Mouse (Mus musculus) adipocyte (in vitro differentiated cells): ENCODE measurements around the gene Cox6b1.

ENCODE experiments used
- DNase-seq: peaks from one replicate; pipeline ENCODE4 v3.0.0-alpha.2; 2016; ENCODE audit warnings: low spot score

The Cox6b1 gene

GRCm38 (mm10) chr7:30608476-30608875 is 17.5 kb downstream of the Cox6b1 start:
- no peak for DNase-seq

DNA sequence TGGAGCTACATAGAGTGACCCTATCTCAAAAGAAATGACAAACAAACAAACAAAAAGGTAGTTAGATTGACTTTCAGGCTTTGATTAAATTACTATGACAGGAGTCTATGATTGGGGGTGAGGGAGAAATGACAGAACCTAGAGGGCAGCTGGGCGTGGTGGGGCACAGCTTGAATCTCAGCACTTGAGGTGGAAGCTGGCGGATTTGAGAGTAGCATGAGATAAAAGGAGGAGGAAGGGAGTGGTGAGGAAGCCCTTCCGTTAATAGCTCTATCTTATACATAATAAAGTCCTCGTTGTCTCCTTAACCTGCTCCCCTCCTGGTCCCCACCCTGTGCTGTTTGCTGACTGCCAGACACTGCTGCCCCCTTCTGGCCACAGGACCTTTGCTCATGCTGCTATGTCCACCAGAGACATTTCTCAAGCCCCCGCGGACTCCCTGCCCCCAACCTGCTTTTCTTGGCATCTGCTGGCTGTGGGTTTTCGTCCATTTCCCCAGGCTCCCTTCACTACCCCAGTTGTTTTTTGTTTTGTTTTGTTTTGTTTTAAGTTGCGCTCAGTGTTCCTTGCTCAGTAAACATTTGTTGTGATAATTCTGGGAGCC is 18.1 kb downstream of the Cox6b1 start:
- no peak for DNase-seq

GRCm38 (mm10) chr7:30604944-30605343 is 21.0 kb downstream of the Cox6b1 start:
- no peak for DNase-seq

DNA sequence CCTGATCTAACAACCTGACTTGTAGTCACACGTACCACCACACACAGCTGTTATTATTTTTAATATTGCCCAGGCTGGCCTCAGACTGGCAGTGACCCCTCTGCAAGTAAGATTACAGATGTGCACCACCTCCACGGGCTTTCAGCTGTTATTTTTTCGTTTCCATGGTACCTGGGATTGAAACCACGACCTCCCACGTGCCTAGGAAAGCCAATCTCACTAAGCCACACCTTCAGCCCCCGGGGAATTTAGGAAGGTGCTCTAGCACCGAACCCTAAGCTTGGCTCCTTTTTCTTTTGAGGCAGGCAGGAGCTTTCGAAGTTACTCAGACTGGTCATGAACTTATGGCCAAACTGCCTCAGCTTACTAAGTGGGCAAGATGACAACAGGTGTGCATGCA is 21.5 kb downstream of the Cox6b1 start:
- no peak for DNase-seq

- no peak for DNase-seq
These were observed 23.4 kb downstream of the Cox6b1 start for GRCm38 (mm10) chr7:30602583-30602982.

DNA sequence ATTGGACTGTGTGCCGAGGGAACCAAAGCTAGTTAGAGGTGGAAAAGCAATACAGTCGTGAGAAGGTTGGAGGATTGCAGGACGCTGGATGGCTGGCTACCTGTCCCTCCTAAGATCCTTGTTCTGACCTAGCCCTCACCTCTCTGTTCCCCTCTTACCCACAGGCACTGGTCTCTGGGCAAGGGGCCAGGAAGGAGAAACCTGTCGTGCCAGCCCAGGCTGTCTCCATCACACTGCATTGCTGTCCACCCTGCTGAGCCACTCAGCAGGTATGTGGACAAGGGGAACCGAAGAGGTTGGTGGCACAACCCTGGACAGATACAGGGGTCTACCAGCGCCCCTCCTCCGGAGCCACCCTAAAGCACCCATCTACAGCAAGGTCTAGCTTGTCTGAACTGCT is 25.3 kb downstream of the Cox6b1 start:
- DNase-seq = no peak

- DNase-seq = no peak
These were observed 26.0 kb downstream of the Cox6b1 start for GRCm38 (mm10) chr7:30599933-30600353.

DNA sequence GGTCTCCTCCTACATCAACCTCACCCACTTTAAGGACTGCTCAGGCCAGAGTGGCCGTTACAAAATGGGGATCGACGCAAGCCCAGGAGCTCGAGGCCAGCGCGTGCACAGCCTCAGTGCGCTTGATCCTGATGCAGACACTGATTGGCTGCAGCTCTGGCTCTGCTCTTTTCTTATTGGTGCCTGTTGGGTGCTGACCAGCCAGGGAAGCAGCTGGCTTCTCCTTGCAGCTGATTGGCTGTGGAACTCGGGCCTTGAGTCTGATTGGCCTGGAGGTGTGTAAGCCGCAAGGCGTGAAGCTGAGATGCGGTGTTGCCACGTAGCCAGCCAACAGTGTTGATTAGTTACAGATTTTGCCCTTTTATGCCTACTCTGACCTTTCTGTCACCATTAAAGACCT is 27.2 kb downstream of the Cox6b1 start, which contains the start of gene Zbtb32:
Gene Zbtb32, minus strand, starts transcription at position 124 of the 400 bp plus-strand sequence.
- DNase-seq = no peak

DNA sequence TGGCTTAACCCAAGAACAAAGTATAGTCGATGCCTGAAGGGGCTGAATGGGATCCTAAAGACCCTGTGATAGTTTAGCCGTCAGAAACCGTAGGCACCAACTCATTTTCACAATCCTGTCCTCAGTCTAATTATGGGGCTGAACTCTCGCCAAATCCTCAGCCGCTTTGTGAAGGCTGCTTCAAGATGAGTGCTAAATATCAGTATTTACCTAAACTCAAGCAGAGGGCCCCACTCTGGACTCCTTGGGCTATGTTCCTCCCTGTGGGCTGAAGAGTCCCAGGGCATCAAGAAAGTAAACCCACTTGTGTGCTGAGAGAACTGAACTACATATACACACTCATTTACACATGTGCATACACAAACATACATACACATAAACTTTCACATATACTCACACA is 29.1 kb downstream of the Cox6b1 start:
- DNase-seq = no peak

DNA sequence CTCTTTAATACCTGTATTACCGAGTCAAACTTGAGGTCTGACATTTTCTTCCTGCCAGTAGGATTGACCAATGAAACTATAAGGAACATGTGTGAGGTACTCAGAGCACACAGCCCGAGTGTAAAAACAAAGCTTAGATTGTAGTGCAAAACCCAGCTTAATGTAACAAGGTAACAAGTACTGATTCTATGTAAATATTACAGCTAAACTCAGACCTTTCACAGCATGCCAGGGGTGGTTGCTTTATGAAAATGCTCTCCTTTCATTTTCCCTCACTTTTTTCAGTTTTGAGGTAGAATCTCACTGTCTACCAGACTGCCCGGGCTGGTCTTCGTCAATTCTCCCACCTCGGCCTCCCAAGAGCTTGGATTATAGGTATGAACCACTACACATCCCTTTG is 29.9 kb downstream of the Cox6b1 start:
- no peak for DNase-seq

- DNase-seq = no peak
These were observed 31.4 kb downstream of the Cox6b1 start for GRCm38 (mm10) chr7:30594510-30595024.

- DNase-seq = no peak
These were observed 32.1 kb downstream of the Cox6b1 start for GRCm38 (mm10) chr7:30593579-30594509.

DNA sequence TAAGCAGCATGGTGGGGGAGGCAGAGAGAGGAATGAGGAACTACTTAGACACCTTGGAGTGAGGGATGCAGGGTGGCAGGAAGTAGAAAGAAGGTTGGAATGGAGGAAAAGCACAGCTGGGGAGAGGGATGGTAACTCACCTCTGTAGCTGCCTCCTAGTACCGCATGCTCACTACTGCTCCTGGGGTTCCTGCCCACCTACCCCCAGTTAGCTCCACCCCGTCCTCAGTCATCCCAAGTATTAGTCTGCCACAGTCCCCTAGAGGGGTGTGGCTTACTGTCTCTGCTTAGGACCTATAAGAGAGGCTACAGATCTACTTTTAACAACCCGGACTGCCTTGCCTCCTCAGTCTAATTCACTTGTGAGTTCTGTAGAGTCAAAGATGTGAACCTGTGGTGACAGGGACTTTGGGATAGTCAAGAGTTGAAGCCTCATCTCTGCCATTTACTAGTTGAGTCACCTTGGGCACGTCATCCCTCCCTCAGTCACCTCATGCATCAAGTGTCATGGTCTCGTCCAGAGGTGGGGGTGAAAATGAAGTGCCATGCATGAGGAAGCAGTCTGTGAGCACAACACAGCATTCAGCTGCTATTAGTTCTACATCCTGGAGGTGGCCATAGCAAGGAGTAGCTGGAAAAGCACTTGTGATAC is 33.1 kb downstream of the Cox6b1 start:
- no peak for DNase-seq

GRCm38 (mm10) chr7:30591605-30591951 is 34.4 kb downstream of the Cox6b1 start:
- no peak for DNase-seq

- DNase-seq = no peak
These were observed 34.9 kb downstream of the Cox6b1 start for GRCm38 (mm10) chr7:30590927-30591604.

DNA sequence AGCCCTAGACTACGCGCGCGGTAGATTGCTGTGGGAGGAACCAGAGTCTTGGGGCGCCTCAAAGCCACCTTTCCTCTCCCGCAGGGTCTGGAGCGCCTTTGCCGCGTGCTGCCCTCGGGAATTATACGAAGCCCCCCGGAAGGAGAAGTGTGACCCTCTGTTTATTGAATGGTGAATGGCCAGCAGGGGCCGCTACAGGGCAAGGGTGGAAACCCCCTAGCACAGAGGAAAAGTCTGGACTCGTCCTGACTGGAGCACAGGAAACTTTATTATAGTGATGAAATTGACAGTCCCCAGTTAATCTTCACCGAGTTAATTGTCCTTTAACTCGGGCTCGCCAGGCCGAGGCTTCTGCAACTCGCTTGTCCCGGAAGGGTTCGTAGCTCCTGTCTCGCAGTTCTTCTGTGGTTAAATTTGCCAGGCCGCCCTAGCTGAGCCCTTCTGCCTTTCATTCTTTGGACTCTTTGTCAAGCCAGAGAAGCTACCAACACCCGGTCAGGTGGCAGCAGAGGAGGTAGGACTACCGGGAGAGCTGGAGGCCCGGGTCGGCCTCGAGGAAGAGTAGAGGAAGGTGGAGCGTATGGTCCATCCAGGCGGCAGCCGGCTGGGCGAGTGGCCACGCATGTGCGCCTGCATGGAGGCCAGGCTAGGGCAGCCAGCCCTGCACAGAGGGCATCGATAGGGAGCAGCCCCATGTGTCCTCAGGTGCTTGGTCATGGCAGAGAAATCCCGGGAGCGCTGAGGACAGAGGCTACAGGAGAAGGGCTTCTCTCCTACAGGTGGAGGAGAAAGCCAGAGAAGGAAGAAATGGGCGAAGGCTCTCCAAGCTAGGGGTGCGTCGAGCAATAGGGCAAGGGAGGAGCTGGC is 36.3 kb downstream of the Cox6b1 start:
- peak; percentile 78 for DNase-seq

- peak; percentile 96 for DNase-seq
These were observed 37.1 kb downstream of the Cox6b1 start, which contains the start of gene Kmt2b for GRCm38 (mm10) chr7:30588676-30589434. Gene Kmt2b, minus strand, starts transcription at chr7:30588726.

GRCm38 (mm10) chr7:30587842-30588667 is 37.9 kb downstream of the Cox6b1 start:
- DNase-seq = peak; percentile 47

DNA sequence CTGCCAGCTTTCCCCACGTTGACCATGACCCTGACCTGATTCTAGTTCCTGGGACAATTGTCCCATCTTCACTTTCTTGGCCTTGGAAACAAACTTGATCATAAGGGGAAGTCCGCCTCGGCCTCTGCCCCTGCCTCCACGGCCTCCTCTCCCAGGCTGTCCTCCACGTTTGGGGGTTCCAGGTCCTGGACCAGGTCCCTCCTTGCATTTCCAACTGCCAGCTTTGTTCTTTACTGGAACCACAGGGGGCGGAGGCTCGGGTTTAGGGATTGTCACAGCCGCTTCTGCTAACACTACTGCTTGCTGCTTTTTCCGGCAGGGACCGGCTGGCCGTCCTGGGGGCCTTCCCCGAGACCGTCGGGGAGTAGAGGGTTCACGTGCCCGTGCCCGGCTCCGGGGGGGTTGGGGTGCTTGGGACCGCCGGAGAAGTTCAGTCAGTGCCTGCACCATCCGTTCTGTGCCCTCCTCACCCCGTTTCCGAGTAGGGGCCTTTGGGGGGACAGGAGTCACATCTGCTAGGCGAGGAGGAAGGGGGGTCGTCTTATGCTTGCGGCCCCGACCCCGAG is 39.4 kb downstream of the Cox6b1 start:
- DNase-seq = no peak
